Mouse (Mus musculus) C2C12 (cell line): ENCODE measurements at regions not wholly inside any gene's neighbourhood (a gene's known extent, or its start where the extent isn't known, plus 50 kb on each side); places are given as distances from the start of the nearest gene placed in this dataset.

Experiments used
- CTCF ChIP-seq: IDR thresholded peaks from one replicate; pipeline ENCODE4 v1.5.1; 2011; ENCODE audit not compliant: control insufficient read depth, insufficient read depth, insufficient read length
- FOSL1 ChIP-seq: IDR thresholded peaks from one replicate; pipeline ENCODE4 v1.8.0; 2011; ENCODE audit warnings: mild to moderate bottlenecking, low read length; ENCODE audit not compliant: poor library complexity, insufficient read depth, severe bottlenecking
- MAX ChIP-seq: IDR thresholded peaks from one replicate; pipeline ENCODE4 v1.6.1; 2011; ENCODE audit warnings: mild to moderate bottlenecking, control low read depth
- MYOG ChIP-seq: IDR thresholded peaks from one replicate; pipeline ENCODE4 v1.6.1; 2011; ENCODE audit not compliant: control insufficient read depth, insufficient read length; ENCODE audit errors: extremely low read depth
- USF1 ChIP-seq: IDR thresholded peaks from one replicate; pipeline ENCODE4 v1.6.1; 2011; ENCODE audit warnings: low read depth, mild to moderate bottlenecking, control low read depth, moderate library complexity

GRCm38 (mm10) chr16:93387578-93388116 is 216.2 kb downstream of the Setd4 start:
- TF ChIP-seq CTCF = no peak
- no peak for TF ChIP-seq MAX
- no peak for TF ChIP-seq MYOG
- no peak for TF ChIP-seq FOSL1
- TF ChIP-seq USF1 = no peak
